Mouse (Mus musculus) CH12.LX (cell line): ENCODE data around the gene Pacs1. TPM values are rescaled to one million over a fixed set of nuclear protein-coding genes. Genes with fewer than 3 reads are reported as not detected.

Experiments
- DNase-seq: peaks from one replicate; pipeline ENCODE4 v3.0.0-alpha.2; 2013; ENCODE audit errors: extremely low read depth
- H3K27ac ChIP-seq: 2 replicates; pipeline ENCODE4 v1.5.1; 2012; ENCODE audit warnings: low read depth, mild to moderate bottlenecking, control low read depth, moderate library complexity; ENCODE audit not compliant: insufficient read depth
- H3K27me3 ChIP-seq: replicated peaks from 2 replicates; pipeline ENCODE3; 2012; ENCODE audit warnings: inconsistent platforms
- H3K36me3 ChIP-seq, 2 experiments: replicated peaks in 1 of 2; 2 replicates each; pipeline versions ENCODE3 to v1.6.1; 2012; ENCODE audit warnings: inconsistent platforms in 1 of 2, low read length in 1 of 2, mild to moderate bottlenecking in 1 of 2, mixed read lengths in 1 of 2, moderate library complexity in 1 of 2; ENCODE audit not compliant: control insufficient read depth in 1 of 2, insufficient read depth in 1 of 2
- H3K4me1 ChIP-seq, 2 experiments: 2 replicates each; pipeline ENCODE4 v1.6.1; 2012; ENCODE audit warnings: inconsistent platforms in 1 of 2, moderate library complexity in 1 of 2; ENCODE audit not compliant: insufficient read depth in 2 of 2, control insufficient read depth in 1 of 2
- H3K4me2 ChIP-seq: 2 replicates; pipeline ENCODE4 v1.6.1; 2012; ENCODE audit warnings: low read depth, mild to moderate bottlenecking, control low read depth; ENCODE audit not compliant: poor library complexity, insufficient read depth, severe bottlenecking
- H3K4me3 ChIP-seq, 3 experiments: fragments of 150-350 bp in 1 of 3; sonication (generic) in 1 of 3; replicated peaks in 1 of 3; 2 replicates each; pipeline versions ENCODE3 to v1.5.1; 2011 to 2012; ENCODE audit warnings: low read depth in 2 of 3, low read length in 2 of 3, mild to moderate bottlenecking in 2 of 3, moderate library complexity in 2 of 3, control low read depth in 1 of 3, improper control_type of control experiment in 1 of 3, inconsistent platforms in 1 of 3, mixed read lengths in 1 of 3; ENCODE audit not compliant: poor library complexity in 1 of 3
- H3K79me2 ChIP-seq: replicated peaks from 2 replicates; pipeline ENCODE4 v1.6.1; 2012; ENCODE audit warnings: mild to moderate bottlenecking, moderate library complexity; ENCODE audit not compliant: control insufficient read depth, poor library complexity, insufficient read depth, severe bottlenecking; ENCODE audit errors: extremely low read depth
- H3K9ac ChIP-seq: 2 replicates; pipeline ENCODE4 v1.6.1; 2012; ENCODE audit warnings: low read depth, mild to moderate bottlenecking, control low read depth, moderate library complexity; ENCODE audit not compliant: insufficient read depth
- H3K9me3 ChIP-seq: replicated peaks from 2 replicates; pipeline ENCODE3; 2012; ENCODE audit warnings: low read length, inconsistent platforms, mixed read lengths
- CHD2 ChIP-seq: IDR thresholded peaks from 2 replicates; pipeline ENCODE4 v1.6.1; 2011; ENCODE audit warnings: low read length, improper control_type of control experiment
- CTCF ChIP-seq, 2 experiments: IDR thresholded peaks in 1 of 2; conservative IDR thresholded peaks in 1 of 2; 2 replicates each; pipeline ENCODE4 v1.5.1; 2011 to 2012; ENCODE audit warnings: low read depth in 2 of 2, low read length in 2 of 2, improper control_type of control experiment in 1 of 2, inconsistent platforms in 1 of 2, mild to moderate bottlenecking in 1 of 2, moderate library complexity in 1 of 2
- E2F4 ChIP-seq: IDR thresholded peaks from 2 replicates; pipeline ENCODE4 v1.6.1; 2011; ENCODE audit warnings: low read depth, low read length, improper control_type of control experiment; ENCODE audit not compliant: insufficient replicate concordance
- ELF1 ChIP-seq: IDR thresholded peaks from 2 replicates; pipeline ENCODE4 v1.6.1; 2014; ENCODE audit warnings: low read depth, mild to moderate bottlenecking, inconsistent platforms, low read length, improper control_type of control experiment
- EP300 ChIP-seq: IDR thresholded peaks from 2 replicates; pipeline ENCODE4 v1.6.1; 2011; ENCODE audit warnings: low read length, improper control_type of control experiment
- ETS1 ChIP-seq: conservative IDR thresholded peaks from 2 replicates; pipeline ENCODE4 v1.6.1; 2012; ENCODE audit warnings: low read depth, mild to moderate bottlenecking, inconsistent platforms, low read length, improper control_type of control experiment, moderate library complexity
- GABPA ChIP-seq: IDR thresholded peaks from 2 replicates; pipeline ENCODE4 v1.6.1; 2012; ENCODE audit warnings: low read depth, low read length, improper control_type of control experiment, inconsistent platforms; ENCODE audit not compliant: insufficient replicate concordance
- HCFC1 ChIP-seq: IDR thresholded peaks from 2 replicates; pipeline ENCODE4 v1.6.1; 2012; ENCODE audit warnings: low read depth, mild to moderate bottlenecking, inconsistent platforms, low read length, improper control_type of control experiment
- MAZ ChIP-seq: IDR thresholded peaks from 2 replicates; pipeline ENCODE4 v1.6.1; 2012; ENCODE audit warnings: low read depth, mild to moderate bottlenecking, inconsistent platforms, low read length, improper control_type of control experiment, moderate library complexity
- MXI1 ChIP-seq: IDR thresholded peaks from 2 replicates; pipeline ENCODE4 v1.6.1; 2011; ENCODE audit warnings: mild to moderate bottlenecking, low read depth, low read length, improper control_type of control experiment
- POLR2A ChIP-seq: IDR thresholded peaks from 2 replicates; pipeline ENCODE4 v1.6.1; 2011; ENCODE audit warnings: low read depth, mild to moderate bottlenecking, improper control_type of control experiment, low read length
- RAD21 ChIP-seq: IDR thresholded peaks from 2 replicates; pipeline ENCODE4 v1.6.1; 2011; ENCODE audit warnings: low read depth, mild to moderate bottlenecking, low read length, improper control_type of control experiment, moderate library complexity
- RCOR1 ChIP-seq: conservative IDR thresholded peaks from 2 replicates; pipeline ENCODE4 v1.6.1; 2012; ENCODE audit warnings: low read depth, mild to moderate bottlenecking, inconsistent platforms, low read length, improper control_type of control experiment
- TCF12 ChIP-seq: IDR thresholded peaks from 2 replicates; pipeline ENCODE4 v1.6.1; 2014; ENCODE audit warnings: low read depth, mild to moderate bottlenecking, inconsistent platforms, low read length, improper control_type of control experiment
- USF1 ChIP-seq: IDR thresholded peaks from 2 replicates; pipeline ENCODE4 v1.6.1; 2014; ENCODE audit warnings: low read depth, mild to moderate bottlenecking, inconsistent platforms, low read length, improper control_type of control experiment
- ZC3H11A ChIP-seq: IDR thresholded peaks from 2 replicates; pipeline ENCODE4 v1.6.1; 2012; ENCODE audit warnings: low read depth, mild to moderate bottlenecking, inconsistent platforms, low read length, improper control_type of control experiment
- ZMIZ1 ChIP-seq: IDR thresholded peaks from 2 replicates; pipeline ENCODE4 v1.6.1; 2012; ENCODE audit warnings: low read depth, mild to moderate bottlenecking, inconsistent platforms, low read length, improper control_type of control experiment
- dilution Hi-C: fragments of 300-500 bp; cut with MboI; formaldehyde crosslinking; loops from 2 replicates; pipeline ENCODE4 v1.14.3; 2020; ENCODE audit warnings: low sequenced_read_pairs; ENCODE audit not compliant: extremely low pct_unique_long_range_greater_than_20kb, extremely low pct_ligation_motif_present
- in situ Hi-C: fragments of 300-500 bp; cut with MboI; formaldehyde crosslinking; loops from 3 replicates; pipeline ENCODE4 v1.14.3; 2019; ENCODE audit warnings: low sequenced_read_pairs, low pct_ligation_motif_present, low pct_unique_long_range_greater_than_20kb, mixed read lengths
- polyA plus RNA-seq: library from polyadenylated mRNA; unstranded; fragments of >175 nt; gene quantifications from 2 replicates; pipeline ENCODE4 v1.2.1, GENCODE M21; 2012; ENCODE audit warnings: low read depth; ENCODE audit not compliant: insufficient read length
- total RNA-seq, 2 experiments: library from RNA; depleted of rRNA; stranded (reverse); fragments of 300-350 nt in 1 of 2; fragments of >200 nt in 1 of 2; gene quantifications; 2 replicates each; pipeline ENCODE4 v1.2.3; 2012 to 2014

Gene Pacs1
- total and polyA plus RNA-seq, 3 experiments = 2.4 to 14.4 (median 10.1) TPM

DNA sequence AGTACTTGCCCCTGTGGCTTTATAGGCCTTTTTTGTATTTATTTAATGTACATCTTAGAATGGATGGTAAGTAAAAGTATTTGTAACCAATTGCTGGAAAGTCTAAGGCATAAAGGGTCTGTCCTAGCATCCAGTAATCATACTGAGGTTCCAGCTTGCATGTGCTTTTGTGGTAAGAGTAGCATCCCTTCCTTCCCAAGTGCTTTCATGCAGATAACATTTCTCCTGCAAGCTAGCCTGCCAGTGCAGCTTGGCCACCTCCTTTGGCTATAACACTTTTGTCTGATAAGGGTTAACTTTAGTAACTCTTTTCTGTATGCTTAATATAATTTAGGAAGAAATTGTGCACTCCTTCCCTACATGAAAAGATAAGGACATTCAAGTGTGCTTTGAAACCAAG is 4.9 kb downstream of the Pacs1 start:
- no peaks in the 10 kb centered on the region for H3K27me3 ChIP-seq
- H3K4me3 ChIP-seq = no peak overlapping the region
- H3K9me3 ChIP-seq = no peaks in the 10 kb centered on the region
- no peak overlapping the region for H3K4me2 ChIP-seq
- in situ Hi-C loops (loop anchor here (10.0 kb wide), 1 partner anchor 63 kb away; no protein-coding TSS in a partner anchor), dilution Hi-C loops (no loop called here)
- H3K9ac ChIP-seq = no peak overlapping the region
- TF ChIP-seq ZC3H11A (no peak), RCOR1 (no peak)
- H3K27ac ChIP-seq = no peak overlapping the region
- peaks cover 0 to 9% of the 10 kb centered on the region in 2 experiments for H3K36me3 ChIP-seq
- DNase-seq = no peak
- H3K4me1 ChIP-seq = peaks cover 9 to 43% of the 10 kb centered on the region in 2 experiments; a peak in 3 of 4 replicates
- peaks cover 41% of the 10 kb centered on the region for H3K79me2 ChIP-seq

GRCm38 (mm10) chr19:5267015-5267414 is 5.9 kb downstream of the Pacs1 start:
- in situ Hi-C loops = loop anchor here (10.0 kb wide), 1 partner anchor 62 kb away; no protein-coding TSS in a partner anchor
- H3K27ac ChIP-seq = no peak overlapping the region
- H3K79me2 ChIP-seq = peaks cover 35% of the 10 kb centered on the region
- H3K9me3 ChIP-seq = no peaks in the 10 kb centered on the region
- H3K9ac ChIP-seq = no peak overlapping the region
- H3K4me1 ChIP-seq = peaks cover 12 to 46% of the 10 kb centered on the region in 2 experiments; a peak in 3 of 4 replicates
- DNase-seq = no peak
- H3K27me3 ChIP-seq = no peaks in the 10 kb centered on the region
- dilution Hi-C loops = no loop called here
- peaks cover 0 to 9% of the 10 kb centered on the region in 2 experiments for H3K36me3 ChIP-seq
- TF ChIP-seq CTCF (conservative IDR thresholded peaks at IDR 0.05 in 1 of 2, IDR thresholded peaks at IDR 0.05 in 1 of 2; ENCODE audit: low read depth in 2 of 2, low read length in 2 of 2) = no peak
- TF ChIP-seq MXI1 = no peak
- TF ChIP-seq RCOR1 = no peak
- TF ChIP-seq EP300 = no peak
- TF ChIP-seq ZC3H11A = no peak
- no peak for TF ChIP-seq ELF1
- no peak for TF ChIP-seq ETS1
- TF ChIP-seq ZMIZ1 = no peak
- no peak for TF ChIP-seq POLR2A
- TF ChIP-seq HCFC1 = no peak
- no peak for TF ChIP-seq TCF12
- TF ChIP-seq RAD21 = no peak
- no peak for TF ChIP-seq GABPA
- TF ChIP-seq E2F4 = no peak
- no peak for TF ChIP-seq MAZ
- no peak for TF ChIP-seq CHD2
- TF ChIP-seq USF1 = no peak
- TF ChIP-seq, all 38 proteins: peak for 0
- Histone ChIP-seq H3K4me2 (no peak overlapping the region), H3K4me3 (no peak overlapping the region)
